Mouse (Mus musculus) yolk sac, embryonic 10.5 days (tissue): Measurements from ENCODE around the gene Mtch2.
"Not testable (repeated sequence)": the region's sequence is repeated elsewhere in the genome, so short reads cannot be mapped to it uniquely, and the experiment has no call there.

Experiments used
- DNase-seq: peaks from one replicate; pipeline ENCODE4 v3.0.0-alpha.2; 2017; ENCODE audit warnings: low spot score

Mtch2 gene

DNA sequence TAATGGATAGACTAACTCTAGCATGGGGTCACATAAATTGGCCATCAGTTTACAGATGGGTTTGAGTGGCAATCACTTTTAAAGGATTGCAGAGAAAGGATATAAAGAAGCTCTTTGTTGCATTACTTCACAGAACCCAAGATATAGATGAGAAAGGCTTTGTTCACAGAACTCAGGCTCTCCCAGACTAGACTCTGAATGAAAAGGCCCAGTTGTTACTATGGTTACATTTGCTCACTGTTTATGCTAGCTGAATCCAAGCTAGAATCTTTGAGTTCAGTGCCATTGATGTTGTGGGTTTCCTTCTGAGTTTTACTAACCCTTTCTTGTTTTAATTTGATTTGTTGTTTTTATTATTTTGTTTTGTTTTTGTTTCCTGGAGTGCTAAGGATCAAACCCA, 17.2 kb downstream of the Mtch2 start:
- no peak for DNase-seq

DNA sequence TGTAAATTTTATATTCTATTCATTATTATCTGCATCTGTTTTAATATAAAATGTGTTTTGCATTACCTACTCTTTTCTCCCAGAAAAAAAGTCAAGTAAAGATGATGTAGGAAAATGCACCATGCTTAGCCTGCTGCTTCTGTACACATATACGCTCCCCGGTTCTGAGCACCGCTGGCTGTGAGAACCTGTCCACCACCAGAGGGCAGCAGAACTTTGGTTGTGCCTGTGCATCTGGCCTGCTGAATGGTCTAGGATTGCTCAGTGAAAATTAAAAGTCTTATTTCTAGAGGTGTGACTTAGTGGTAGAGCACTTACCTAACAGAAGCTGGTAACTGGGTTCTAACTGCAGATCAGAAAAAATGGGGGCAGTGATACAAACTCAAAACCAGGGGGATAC, 19.6 kb downstream of the Mtch2 start:
- DNase-seq = peak; percentile 68

DNA sequence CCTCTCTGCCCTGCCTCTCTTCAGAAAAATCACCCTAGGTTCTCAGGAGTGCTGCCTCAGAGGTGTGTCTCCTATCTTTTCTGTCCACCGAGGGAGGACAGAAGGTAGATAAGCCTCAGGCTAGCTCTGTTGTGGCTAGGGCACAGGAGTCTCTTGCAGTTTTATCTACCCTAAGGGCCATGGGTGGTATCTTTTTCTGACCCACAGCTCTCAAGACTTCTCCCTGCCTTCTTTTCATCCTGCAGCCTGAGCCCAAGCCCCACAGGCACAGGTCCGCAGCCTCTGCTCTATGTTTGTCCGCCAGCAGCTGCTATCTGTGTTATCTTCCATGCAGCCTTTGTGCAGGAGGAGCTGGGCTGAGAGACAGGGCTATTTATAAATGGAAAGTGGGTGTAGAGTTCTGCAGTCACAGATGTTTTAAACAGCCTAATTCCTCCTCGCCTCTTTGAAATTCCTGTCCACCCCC, 23.2 kb downstream of the Mtch2 start:
- peak; percentile 65 for DNase-seq

DNA sequence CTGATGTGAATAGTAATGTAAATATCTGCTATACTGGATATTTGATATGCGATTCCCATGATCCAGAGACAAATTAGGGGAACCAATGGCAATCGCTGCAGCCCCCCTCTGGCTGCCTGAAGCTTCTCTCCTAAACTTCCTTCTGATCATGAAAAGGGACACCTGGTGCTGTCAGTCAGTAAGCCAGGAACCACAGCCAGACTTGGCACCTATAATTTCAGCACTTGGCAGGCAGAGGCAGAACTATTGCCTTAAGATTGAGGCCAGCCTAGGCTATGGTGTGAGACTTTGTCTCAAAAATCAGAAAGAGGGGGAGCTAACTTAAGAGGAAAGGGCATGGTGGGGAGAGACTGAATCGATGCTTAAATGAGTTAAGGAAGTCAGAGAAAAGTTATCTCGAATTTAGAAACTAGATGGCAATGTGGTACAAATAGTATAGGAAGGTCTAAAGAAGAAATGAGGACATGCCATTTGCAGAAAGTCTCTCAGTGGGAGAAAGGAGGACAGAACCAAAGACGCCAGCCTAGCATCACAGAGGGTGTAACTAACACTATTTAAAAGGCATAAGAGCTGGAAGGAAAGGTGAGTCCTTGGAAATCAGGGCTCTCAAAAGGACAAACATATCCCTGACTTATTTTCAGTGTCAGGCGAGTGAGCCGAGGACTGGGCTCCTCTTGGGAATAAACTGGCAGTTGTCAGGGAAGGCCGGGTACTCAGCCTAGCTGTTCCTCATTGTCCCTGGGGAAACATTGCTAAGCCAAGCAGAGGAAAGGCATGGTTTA, 24.4 kb downstream of the Mtch2 start:
- no peak for DNase-seq

DNA sequence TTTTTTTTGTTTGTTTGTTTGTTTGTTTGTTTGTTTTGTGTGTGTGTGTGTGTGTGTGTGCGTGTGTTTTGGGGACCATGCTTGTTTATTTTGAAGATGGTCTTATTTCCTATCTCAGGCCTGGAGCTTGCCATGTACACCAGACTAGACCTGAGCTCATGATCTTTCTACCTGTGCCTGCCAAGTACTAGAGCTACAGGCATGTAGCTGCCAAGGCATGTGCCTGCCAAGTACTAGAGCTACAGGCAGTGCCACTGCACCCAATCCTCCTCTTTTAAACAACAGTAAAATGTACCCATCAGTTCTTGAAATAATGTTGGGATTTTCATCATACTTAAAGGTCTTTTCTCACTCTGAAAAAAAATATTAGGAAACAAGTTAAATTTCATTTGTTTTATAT, 27.1 kb downstream of the Mtch2 start:
- DNase-seq = no peak

DNA sequence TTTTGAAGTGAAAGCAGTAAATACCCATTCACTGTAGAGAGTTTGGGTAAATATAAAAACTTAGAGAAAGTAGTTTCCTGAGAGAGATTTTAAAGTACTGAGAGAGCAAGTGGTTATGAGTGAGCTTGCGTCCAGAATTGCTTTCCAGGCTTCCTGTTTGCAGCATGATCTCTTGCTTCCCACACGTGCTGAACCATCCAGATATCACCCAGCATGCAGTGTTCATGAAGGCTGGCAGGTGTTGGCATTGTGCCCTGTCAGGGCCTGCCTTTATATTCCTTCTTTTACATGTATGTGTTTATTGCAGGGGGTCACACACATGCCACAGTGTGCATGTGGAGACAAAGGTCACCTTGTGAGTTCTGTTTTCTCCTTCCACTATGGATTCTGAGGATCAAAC, 28.3 kb downstream of the Mtch2 start:
- no peak for DNase-seq

DNA sequence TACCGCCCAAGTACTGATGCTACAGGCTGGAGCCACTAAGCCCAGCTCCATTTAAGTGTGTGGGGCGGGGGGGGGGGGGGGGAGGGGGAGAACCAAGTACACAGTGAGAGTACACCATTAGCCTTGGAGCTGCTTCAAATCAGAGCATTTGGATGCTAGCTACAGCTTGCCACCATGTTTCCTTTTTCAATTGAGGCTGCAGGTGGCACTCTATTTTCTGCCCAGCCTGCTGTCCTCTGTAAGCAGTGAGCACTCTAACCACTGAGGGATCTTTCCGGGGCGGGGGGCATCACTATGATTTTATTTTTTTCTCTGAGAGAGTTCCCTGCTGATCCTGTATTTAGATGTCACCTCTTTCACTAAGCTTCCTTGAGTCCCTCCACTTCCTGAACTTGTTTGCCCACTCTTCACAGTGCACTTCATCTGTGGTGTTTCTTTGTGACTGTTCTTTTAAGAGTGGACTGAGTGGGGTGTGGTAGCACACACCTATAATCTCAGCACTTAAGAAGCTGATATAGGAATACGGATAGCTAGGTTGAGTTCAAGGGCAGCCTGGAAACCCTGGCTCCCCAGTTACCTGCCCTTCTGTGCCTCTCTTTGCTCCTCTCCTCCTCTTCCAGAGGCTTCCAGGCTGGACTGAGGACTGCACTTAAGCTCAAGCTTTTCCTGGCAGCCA, 30.8 kb downstream of the Mtch2 start:
- DNase-seq = no peak

DNA sequence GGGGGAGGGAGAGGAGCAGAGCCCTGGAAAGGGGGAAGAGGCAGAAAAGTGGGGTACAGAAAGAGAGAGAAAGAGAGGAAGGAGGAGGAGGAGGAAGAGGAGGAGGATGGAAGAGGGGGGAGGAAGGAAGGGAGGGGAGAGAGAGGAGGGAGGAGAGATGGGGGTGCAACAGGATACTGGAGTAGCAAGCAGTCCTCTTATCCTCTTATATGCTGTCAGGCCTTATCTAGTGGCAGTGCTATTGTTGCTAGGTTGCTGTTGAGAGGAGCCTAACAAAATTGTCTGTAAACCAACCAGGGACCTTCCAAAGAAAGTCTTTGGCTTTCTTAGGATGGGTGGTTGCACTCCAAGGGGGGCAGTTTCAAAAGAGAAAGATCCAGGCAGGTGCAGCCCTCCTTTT, 32.5 kb downstream of the Mtch2 start:
- no peak for DNase-seq

DNA sequence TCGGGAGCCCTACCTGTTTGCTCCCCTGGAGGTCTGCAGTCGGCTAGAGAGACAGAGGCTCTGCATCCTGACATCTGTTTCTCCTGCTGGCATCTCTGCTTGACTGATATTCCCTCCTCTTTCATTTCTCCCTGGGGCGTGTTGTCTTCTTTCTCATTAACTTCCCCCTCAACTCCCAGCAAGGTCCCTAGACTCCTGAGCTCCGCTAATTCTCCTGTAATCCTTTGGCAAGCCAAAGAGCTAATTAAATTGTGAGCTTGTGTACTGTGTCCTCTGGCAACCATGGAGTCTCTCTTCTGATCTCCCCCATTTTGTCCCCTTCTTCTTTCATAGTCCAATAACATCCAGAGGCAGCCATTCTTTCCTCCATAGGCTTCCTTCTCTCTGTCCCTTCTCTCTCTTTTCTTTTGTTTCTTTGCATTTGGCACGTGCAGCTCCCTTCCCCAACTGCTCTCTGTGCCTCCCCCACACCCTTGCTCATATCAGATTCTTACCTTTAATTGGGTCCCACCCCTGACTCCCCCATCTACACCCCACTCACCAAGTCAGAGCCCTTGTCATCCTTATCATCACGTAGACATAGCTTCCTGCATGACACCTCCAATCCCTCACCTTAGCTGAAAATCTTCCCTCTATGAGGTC, 33.3 kb downstream of the Mtch2 start:
- DNase-seq = no peak

DNA sequence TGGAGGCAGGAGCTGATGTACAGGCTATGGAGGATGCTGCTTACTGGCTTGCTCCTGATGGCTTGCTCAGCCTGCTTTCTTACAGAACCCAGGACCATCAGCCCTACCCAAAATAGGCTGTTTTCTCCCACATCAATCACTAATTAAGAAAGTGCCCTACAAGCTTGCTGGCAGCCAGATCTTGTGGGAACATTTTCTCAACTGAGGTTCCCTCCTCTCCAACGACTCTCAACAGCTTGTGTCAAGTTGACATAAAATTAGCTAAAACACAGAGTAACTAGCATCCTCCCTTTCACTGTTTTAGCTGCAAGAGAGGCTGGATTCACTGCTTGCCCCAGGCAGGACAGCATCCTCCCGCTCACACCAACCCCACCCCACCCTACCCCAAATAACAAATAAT, 34.9 kb downstream of the Mtch2 start:
- no peak for DNase-seq

DNA sequence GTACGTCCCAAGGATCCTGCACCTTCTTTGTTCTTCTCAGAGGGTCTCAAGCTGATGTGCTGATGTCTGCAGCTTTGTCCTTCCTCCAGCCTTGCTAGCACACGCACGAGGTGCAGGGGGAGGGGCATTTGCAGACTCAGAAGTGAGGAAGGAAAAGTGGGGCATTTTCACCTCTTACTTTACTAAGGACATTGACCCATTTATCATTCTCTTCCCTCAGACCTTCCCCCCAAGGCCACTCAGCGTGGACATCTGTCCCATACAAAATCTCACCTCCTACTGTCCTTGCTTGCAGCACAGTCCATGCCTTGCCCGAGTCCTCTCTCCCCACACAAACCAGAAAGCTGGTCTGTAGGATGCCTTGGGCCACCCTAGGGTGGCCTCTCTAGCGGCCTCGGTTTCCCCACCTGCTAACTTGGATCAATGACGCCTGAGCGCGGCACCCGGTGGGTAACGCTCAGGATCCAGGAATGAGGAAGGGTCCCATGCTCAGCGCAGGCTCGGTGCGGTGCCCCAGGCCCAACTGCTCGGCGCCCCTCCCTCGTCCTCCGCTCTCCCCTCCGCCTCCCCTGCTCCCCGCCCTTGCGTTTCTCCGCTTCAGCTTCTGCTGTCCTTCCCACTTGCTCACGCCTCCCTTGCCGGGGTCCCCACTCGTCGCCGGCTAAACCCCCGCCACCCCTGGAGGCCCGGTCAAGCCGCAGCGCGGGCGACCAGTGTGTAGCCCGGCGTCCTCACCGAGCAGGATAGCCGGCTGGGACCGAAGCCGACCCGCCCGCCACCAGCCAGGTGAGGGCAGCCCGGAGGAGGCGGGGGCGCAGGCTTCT, 38.5 kb downstream of the Mtch2 start, which contains the start of gene C1qtnf4:
TSS of gene C1qtnf4 (plus strand) at position 643 of the 824 bp plus-strand sequence.
- DNase-seq = no peak

DNA sequence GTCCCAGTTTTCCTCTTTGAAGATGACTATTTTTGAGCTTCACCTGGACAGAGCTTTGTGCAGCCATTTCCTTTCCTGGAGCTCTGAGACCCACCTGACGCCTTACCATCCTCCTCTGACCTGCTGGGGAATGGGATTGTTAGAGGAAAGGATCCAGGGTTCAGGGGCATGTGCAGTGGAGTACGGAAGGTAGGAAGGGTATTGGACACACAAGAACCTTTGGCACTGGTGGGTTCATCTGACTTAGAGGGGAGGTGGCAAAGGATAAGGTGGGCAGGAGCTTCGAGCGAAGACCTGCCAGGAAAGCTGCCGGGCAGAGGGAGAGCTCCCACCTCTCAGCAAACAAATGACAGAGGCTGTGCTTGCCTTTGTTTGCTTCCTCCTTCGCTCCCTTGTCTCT, 39.5 kb downstream of the Mtch2 start:
- DNase-seq = no peak

DNA sequence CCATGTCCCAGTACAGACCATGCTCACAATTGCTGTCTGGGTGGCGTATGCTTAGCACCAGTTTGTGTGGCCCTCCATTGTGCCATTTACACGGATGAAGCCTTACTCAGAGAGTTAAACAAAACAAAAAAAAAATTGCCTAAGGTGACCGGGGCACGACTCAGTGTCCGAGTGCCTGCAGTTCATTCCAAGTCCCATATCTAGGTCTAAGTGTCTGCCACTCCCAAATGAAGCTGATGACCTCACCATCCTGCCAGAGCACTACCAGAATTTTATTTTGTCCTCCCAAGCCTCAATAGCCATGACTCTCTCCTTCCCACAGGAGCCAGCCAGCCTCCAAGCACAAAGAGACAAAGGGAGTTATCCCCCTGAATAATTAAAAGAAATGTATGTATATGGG, 40.7 kb downstream of the Mtch2 start:
- DNase-seq = no peak

DNA sequence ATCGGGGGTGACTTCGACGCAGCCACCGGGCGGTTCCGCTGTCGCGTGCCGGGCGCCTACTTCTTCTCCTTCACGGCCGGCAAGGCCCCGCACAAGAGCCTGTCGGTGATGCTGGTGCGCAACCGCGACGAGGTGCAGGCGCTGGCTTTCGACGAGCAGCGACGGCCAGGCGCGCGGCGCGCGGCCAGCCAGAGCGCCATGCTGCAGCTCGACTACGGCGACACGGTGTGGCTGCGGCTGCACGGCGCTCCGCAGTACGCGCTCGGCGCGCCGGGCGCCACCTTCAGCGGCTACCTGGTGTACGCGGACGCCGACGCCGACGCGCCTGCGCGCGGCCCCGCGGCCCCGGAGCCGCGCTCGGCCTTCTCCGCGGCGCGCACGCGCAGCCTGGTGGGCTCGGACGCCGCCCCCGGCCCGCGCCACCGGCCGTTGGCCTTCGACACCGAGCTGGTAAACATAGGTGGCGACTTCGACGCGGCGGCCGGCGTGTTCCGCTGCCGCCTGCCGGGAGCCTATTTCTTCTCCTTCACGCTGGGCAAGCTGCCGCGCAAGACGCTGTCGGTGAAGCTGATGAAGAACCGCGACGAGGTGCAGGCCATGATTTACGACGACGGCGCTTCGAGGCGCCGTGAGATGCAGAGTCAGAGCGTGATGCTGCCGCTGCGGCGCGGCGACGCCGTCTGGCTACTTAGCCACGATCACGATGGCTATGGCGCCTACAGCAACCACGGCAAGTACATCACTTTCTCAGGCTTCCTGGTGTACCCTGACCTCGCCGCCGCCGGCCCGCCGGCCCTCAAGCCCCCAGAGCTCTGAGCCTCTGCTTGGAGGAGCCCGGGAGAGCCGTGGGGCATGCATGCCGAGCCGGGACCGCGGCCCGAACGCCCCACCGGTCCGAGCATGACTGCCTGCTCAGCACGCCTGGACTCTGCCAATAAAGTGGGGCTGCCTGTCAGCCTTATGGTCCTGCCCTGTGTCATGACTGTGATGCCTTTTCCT, 42.9 kb downstream of the Mtch2 start:
- peak; percentile 71 for DNase-seq

DNA sequence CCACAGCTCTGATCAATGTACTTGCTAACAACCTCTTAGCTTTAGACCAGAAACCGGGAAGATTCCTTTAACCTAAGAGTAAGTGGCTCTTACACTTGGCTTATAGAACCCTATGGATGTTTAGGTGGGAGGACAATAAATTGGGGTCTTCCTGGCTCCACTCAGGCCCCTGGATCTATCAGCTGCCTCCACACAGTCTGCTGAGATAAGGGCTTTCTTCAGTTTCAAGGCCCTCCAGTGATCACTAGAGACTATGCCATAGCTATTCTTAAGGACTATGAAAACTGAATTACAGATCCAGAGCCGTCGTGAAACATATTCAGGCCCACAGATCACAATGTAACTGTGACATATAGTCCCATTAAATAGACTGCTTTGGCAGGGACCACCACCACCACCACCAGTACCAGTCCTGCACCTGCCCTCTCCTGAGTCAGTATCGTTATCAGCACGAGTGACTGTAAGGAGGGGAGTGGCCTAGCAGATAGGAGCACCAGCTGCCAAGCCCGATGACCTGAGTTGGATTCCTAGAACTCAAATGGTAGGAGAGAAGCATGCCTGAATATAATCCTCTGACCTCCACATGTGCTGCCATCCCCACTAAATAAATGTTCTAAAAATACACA, 46.8 kb downstream of the Mtch2 start:
- DNase-seq = no peak

DNA sequence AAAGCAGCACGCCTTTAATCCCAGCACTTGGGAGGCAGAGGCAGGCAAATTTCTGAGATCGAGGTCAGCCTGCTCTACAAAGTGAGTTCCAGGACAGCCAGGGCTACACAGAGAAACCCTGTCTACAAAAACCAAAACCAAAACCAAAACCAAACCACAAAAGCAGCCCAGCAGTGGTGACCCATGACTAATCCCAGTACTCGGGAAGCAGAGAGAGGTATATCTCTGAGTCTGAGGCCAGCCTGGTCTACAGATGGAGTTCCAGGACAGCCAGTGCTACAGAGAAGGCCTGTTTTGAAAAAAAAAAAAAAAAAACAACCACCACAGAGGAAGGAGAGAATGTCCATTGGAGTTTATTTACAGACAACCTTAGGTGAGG, 47.3 kb downstream of the Mtch2 start:
- DNase-seq = not testable (repeated sequence)

DNA sequence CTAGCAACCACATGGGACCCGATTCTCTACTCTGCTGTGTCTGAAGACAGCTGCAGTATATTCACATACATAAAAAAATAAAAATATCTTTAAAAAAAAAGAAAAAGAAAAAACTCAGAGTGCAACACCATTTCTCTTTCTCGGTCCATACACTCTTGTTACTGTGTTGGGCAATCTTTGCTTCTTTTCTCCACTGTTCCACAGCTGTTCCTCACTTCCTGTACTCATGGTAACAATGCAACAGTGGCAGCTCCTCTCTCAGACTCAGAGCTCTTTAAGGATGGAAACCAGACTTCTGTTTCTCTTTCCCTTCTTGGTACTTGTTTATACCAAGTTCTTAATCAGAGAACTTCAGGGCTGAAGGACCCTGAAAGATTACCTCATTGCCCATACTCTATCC, 56.4 kb downstream of the Mtch2 start:
- no peak for DNase-seq

DNA sequence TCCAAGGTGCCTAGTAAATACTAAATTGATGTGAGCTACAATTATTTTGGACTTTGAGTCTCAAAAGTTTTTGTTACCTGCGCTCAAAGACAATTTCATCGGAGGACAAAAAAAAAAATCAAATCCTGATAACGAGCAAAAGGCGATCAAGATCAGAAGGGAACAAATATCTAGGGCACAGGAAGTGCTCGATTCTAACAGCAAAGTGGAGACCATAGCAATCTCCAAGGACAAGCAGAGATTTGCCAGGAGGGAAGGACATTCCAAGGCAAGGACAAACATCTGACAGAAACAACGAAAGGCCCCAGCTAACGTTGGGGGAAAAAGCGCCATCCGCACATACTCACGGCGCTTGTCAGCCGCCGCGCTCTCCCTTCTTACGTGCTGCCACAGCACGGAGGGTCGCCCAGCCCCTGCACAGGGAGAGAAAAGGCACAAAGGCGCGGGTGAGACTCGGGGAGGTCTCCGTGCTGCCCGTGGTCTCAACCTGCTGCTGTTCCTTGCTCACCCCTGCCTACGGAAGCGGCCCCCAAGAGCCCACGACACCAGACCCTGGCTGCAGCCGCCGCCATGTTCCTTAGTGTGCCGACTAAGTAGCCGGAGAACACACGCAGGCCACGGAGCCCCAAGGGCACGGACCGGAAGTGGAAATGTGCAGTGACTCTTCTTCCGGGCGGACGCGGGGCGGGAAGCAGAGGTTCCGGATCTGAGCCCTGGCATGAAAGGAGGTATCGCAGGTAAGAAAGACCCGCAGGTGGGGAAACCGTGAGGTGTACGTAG, 57.3 kb downstream of the Mtch2 start, which contains the start of the genes Kbtbd4 and Ndufs3:
TSS of gene Kbtbd4 (plus strand) at position 665 of the 780 bp plus-strand sequence.
TSS of gene Ndufs3 (minus strand) at position 752 of the 780 bp plus-strand sequence.
- peak; percentile 88 for DNase-seq

DNA sequence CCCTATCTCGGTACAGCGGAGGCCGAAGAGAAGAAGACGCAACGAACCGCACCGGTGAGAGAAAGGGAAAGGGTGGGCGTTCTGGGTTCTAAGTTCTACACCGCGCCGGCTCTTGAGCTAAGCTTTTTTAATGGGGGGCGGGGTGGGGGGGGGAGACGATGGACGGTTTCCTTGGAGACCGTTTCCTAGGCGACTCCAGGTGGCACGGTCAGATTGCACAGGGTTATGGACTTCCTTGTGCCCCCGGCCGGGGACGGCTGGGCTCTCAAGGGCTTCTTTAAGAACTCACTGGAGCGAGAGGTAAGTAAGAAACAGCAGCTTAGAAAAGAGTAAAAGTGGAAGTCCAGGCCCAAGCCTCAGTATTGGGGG, 57.9 kb downstream of the Mtch2 start:
- DNase-seq = no peak

DNA sequence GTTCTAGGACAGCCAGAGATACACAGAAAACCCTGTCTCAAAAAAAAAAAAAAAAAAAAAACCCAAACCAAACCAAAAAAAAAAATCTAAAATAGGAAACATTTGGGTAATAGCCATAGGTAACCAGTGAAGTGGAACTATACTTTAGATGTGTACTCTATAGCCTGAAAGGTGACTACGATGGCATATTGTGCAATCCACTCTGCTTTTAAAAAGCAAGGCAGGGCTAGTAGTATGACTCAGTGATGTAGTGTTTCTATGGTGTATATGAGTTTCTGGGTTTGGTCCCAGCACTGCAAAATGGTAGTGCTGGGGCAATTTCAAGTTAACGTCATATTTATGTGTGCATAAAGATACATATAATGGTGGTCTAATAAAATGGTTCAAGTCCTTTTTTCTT, 59.8 kb downstream of the Mtch2 start:
- no peak for DNase-seq
